Mouse (Mus musculus) heart, adult 2 months (tissue): ENCODE data around the gene Pdzrn3.

Source experiments
- CTCF ChIP-seq: fragments of 200-600 bp; IDR thresholded peaks from 2 replicates; pipeline ENCODE4 v1.8.1; 2022; ENCODE audit warnings: antibody characterized with exemption, mild to moderate bottlenecking, moderate library complexity
- EP300 ChIP-seq: fragments of 200-500 bp; IDR thresholded peaks from 2 replicates; pipeline ENCODE4 v1.6.1; 2011; ENCODE audit warnings: low read depth, low read length, control low read depth; ENCODE audit not compliant: insufficient read depth
- POLR2A ChIP-seq: fragments of 200-500 bp; IDR thresholded peaks from 2 replicates; pipeline ENCODE4 v1.6.1; 2011; ENCODE audit warnings: mild to moderate bottlenecking, low read depth, low read length, control low read depth; ENCODE audit not compliant: insufficient read depth

GRCm38 (mm10) chr6:101290160-101290559 is 87.5 kb downstream of the Pdzrn3 start:
- TF ChIP-seq CTCF (no peak), POLR2A (no peak), EP300 (no peak)
